Mouse (Mus musculus): ENCODE measurements around the gene Wnt4. TPM values are rescaled to one million over a fixed set of nuclear protein-coding genes. Genes with fewer than 3 reads are reported as not detected.
A peak's percentile ranks its signal among the peaks of the same experiment; 100 is the strongest.

Gene Wnt4
- polyA plus RNA-seq (2012; rRNA removed) = 25.1 and 28.3 TPM in 2 replicates

DNA sequence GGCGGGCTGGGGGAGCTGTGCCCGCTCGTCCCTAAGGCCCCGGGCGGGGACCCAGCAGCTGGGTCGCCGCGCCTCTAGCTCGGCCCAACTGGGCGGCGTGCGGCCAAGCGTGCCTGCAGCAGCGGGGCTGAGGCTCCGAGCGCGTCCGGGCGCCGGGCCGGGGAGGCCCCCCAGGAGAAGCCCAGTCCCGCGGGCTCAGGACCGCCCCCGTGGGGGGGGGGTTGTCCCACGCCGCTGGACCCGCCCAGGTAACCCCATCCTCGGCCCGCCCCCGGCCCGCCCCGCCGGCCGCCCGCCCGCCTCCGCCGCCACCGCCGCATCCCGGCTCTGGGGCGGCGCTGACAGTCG lies at the start of gene Wnt4:
TSS of gene Wnt4 (plus strand) at position 324 of the 348 bp plus-strand sequence.
- peak; percentile 66 for DNase-seq (ENCODE audit: low spot score)

DNA sequence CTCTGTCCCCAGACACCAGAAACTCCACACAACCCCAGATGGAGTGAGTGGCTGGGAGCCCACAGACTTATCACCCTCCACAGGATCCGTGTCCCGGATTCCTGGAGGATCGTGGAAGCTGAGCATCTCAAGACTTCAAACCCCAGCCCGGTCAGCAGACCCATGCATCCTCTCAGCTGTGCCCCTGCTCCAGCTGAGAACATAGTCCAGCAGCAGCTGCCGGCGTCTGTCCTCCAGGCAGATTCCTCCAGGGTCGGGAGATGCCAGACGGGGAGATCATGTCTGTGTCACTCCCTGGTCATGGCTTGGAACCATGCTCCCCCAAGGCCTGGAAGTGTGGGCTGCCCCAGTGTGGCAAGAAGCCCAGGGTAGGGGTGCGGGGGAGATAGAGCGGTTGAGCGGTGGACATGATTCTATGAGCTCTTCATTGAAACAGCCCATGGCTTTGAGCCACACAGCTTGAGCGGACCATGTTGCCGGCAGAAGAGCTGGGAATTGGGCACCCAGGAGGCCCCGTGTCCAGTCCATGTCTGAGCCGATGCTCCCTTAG lies 48.6 kb upstream of the Wnt4 start:
- DNase-seq (ENCODE audit: low spot score) = no peak

DNA sequence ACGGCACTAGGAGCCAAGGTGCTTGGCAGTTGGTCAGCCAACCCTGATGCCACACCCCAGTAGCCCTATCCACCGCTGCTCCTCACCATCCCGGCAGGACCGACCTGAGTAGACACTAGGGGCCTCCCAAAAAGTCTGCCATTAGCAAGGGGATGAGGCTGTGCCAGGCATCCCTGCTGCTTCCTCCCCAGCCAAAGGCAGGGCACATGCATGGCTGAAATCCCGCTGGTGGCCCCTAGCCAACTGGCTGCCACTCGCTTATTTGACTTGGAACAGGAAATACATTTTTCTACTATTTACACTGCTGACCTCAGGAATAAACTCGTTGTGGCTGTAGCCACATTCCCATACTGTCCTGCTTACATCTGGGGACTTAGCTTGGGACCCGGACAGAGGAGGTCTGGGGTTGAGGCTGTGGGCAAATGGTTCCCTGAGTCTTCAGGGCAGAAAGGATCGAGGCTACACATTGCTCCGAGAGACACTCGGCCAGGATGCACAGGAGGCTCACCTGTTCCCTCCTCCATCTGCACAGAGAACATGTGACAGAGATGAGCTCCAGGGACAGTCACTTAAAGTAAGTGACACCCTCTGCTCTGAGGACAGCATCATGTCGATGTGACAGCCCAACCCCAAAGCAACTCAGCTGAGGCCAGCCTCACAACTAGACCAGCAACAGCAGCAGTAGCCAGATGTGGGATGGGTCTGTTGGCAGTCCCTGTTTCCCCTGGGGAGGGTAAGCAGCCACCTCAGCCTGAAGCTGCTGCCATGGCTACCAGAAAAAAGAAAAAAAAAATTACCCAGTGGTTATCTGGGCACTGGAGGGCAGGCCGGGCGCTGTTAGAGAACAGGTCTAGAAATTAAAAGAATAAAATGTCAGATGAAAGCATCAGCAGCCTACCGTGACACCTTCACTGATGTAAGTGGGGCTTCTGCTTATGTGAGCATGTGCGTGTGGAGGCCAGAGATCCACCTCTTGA lies 45.5 kb upstream of the Wnt4 start:
- DNase-seq (ENCODE audit: low spot score) = peak; percentile 51

DNA sequence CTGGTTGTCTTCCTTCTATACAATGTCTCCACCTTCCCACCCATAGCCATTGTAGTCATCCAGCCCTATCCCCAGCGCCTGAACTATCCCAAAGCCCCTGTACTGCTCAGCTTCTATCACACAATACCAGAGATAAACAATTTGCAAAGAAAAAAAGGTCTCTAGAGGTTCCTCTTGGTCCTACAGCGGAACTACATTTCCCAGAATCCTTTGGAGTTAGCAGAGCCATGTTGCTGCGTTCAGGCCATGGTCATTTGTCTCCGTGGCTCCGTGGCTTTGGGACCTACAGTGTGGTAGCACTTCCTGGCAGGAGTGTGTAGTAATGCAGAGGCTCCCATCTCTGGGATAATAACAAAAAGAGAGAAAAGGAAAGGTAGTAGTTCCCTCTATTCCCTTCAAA lies 43.7 kb upstream of the Wnt4 start:
- DNase-seq (ENCODE audit: low spot score) = no peak

DNA sequence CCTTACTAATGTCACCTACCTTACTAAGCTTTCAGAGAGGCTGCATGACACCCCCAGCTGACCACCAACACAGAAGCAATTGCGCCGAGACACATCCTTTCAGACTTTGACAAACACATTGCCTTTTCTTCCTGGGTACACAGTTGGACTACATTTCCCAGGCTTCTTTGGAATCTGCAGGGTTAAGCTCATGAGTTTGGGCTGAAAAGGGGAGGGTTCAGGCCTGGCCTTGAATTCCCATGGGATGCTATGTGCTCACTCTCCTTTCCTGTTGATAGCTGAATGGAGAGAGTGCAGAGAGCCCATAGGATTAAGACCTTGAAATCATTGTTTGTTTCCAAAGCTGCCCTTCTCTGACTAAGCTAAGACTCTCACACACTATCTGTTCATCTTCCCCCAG lies 42.8 kb upstream of the Wnt4 start:
- no peak for DNase-seq (ENCODE audit: low spot score)

DNA sequence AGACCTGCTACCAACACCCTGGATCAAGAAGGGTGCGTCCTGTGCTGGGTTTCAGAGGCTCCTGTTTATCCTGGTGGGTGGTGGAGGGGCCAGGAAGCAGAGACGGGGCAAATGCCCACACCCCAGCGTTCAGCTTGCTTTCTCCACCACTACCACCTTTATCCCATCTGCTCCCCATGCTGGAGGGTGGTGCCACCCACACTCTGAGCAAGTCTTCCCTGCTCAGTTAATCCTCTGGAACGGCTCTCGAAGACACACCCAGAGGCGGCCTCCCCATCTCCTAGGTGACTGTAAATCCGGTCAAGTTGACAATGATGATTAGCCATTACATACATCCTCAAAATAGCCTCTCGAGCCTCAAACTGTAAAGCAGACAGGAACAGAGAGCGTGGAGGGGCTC lies 41.9 kb upstream of the Wnt4 start:
- DNase-seq (ENCODE audit: low spot score) = no peak

DNA sequence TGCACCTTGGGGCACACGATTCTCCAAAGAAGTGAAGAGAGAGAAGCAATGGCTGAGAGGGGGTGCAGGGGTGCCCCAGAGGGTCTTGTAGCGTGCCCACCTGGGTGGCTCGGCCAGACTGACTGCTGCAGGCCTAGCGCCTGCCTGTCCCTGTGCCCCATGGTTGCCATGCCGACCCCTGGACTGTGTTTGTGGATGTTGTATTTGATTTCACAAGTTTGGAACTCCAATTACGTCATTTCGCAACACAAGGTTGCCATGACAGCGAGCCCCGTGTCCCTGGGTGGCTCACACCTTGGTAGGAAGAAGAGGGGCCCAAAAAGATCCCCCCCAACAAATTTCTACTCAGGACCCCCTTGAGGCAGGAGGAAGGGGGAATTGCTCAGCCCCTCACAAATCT lies 32.4 kb upstream of the Wnt4 start:
- no peak for DNase-seq (ENCODE audit: low spot score)

DNA sequence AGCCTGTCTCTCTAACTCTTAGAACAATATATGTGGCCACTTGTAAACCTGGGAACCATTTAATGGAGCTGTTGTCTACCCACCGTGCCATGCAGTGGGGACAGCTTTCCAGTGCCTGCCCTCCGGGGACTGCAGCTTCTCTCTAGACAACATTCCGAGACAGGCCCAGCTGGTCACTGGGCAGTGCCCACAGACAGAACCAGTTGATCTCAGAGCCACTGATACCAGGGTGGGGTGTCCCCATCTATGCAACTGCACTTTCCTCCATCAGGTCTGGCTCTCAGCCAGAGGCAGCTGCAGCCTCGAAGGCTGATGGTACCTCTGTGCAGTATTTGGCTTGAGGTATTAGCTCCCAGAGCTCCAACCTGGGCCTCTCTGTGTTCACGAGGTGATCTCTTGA lies 27.0 kb upstream of the Wnt4 start:
- DNase-seq (ENCODE audit: low spot score) = no peak

DNA sequence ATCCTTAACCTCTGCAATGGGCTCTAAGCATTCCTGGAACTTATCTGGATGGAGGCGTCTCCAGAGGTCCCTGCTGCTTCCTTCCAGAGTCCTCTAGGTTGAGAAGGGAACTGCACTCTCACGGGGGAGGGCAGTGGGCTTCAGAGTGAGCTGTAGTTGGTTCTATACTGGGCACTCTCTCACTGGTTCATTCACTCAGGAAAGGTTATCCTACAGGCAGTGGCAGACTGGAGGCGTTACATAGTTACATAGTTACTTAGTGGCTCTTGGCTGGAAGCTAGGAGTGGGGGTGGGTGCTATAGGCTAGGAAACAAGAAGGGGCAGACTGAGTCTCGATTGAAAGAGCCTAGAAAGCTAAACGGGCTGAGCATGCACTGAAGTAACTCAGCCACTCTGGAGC lies 26.4 kb upstream of the Wnt4 start:
- no peak for DNase-seq (ENCODE audit: low spot score)

DNA sequence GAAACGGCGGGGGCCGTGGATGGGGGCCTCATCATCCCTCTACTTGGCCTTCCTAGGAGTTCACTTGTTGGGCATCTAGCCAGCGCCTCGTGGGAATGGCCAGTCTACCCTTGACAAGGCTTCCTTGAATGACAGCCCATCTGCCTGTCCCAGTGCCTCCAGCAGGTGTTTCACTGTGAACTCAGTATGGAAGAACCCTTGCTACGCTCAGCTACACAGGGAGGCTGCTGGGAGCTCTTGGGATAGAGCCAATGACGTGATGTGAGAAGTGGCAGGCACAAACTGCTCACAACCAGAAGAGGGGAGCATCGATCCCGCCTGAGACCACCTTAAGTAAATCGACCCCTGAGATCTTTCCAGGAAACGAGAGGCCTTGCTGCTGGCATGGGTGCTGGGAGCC lies 23.7 kb upstream of the Wnt4 start:
- no peak for DNase-seq (ENCODE audit: low spot score)

DNA sequence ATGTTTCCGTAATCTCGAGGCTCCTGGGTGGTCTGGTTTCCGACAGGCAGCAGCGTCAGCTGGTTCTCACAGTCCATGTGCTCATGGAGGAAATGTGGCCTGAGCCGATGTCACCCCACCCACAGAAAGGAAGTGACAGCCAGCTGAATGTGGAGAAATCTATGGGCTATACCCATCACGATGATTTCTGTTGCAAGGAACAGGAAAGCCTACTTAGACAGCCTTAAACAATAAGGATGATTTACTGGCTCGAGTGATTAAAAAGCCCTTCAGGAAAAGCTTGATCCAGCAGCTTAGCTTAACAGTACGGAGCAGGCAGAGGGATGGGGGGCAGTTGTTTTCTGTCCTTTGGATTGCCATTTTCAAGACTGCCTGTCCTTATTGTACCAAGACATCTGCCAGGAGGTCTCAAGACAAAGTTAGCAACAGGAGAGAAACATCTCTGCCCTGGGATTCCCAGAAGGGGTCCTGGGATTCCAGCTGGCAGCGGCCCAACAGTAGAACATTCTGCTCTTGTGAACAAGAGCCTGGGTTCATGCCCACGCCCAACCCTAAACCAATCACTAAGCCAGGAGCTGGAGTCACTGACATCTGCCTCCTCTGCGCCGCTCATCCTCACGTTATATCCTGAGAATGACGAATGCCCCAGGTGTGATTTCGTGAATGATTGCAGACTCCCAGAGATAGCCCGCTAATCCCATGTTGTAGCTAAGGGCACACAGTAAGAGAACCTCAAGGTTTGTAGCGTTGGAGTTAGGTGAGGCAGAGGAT lies 22.9 kb upstream of the Wnt4 start:
- no peak for DNase-seq (ENCODE audit: low spot score)

DNA sequence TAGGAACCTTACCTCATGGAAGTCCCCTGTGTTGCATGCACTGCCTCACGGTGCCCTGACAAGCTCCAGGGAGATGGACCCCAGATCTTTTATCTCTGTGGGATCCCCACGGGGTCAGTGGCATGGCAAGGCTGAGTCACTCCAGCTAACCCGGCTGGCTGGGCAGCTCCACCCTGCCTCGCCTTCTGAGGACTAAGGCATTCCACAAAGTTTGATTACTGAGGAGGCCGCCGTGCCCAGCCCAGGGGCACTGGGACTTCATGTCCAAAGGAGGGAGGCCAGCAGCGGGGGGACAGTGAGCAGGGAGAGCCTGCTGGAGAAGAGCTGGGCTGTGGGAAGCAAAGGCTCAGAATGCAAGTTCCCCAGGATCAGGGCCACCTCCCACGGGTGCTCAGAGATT lies 21.7 kb upstream of the Wnt4 start:
- peak; percentile 40 for DNase-seq (ENCODE audit: low spot score)

DNA sequence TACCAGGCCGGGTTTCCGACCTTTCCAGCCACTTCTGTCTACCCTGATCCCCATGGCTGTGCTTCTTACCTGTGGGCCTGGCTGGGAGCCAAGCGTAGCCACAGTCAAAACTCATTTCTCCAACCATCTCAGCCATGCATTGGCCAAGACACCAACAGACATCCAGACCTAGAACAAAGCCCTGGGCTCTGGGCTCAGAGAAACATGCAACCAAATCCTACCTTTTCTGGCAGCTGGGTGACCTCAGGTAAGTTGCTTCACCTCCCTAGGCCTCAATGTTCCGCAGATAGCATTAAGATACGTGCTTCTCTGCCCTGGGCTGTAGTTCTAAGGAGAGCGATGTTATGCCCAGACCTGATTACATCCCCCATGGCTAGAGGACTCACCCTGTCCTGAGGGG lies 15.5 kb upstream of the Wnt4 start:
- DNase-seq (ENCODE audit: low spot score) = no peak

DNA sequence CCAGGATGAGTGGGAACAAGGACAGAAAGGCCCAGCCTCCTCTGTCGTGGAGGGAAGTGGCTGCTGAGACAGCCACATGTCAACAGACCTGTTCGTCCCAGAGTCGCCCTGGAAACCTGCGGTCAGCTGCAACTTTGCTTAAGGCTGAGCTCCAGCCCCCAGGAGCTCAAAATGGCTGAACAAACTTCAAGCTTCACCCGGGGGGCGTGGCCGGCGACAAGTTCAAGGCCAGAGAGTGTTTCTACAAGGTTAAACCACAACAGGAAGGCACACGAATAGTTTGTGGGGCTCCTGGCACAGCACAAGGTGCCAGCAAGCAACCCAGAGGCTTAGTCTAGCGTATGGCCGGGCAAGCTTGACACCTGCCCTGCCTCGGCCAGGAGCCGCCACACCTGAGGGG lies 13.2 kb upstream of the Wnt4 start:
- DNase-seq (ENCODE audit: low spot score) = no peak

DNA sequence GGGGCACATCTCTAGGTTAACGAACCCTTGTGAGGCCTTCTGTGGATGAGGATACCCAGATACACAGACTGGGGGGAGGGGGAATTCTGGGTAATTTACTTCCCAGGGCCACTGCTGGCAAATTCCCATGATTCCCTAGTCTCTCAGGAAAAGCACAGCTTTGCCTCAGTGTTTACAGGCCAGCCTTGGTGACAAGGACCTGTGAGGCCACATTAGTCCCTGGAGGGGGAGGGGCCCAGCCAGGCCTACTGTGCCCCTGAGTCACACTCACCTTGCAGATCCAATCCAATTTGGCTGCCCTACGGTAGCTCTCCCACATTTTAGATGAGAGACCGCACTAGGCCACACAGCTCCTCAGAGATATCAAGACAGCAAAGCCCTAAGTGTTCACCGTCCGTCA lies 12.2 kb upstream of the Wnt4 start:
- no peak for DNase-seq (ENCODE audit: low spot score)

DNA sequence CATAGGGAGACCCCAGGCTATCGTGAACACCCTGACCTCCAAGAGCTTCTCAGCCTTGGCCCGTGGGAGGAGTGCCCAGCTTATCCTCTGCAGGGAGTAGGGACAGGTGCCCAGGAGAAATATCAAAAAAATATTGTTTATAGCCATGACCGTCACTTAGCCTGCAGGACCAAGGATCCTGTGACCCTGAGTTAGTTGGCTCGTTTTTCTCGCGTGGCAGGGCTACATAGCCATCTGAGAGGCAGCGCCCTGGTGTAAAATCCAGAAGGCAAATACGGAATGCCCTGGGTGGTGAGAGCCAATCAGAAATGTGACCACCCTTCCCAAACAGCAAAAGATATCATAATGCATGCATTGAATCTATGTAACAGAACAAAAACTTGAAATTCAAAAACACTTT lies 8.7 kb upstream of the Wnt4 start:
- no peak for DNase-seq (ENCODE audit: low spot score)

DNA sequence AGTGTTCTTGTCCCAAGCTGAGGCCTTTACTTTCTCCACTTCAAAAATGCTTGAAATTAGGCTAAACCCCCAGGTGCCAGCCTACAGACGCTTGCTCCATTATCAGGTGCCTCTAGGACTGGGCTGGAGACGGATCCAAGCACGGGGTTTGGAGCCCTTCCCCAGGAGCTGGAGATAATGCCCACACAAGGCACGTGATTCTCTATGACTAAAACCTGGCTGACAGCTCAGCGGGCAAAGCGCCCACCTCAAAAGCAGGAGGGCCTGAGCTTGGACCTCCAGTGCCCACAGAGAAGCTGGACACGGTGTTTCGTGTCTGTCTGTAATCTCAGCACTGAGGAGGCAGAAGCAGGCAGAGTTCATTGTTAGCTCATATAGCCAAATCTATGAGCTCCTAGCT lies 5.4 kb upstream of the Wnt4 start:
- DNase-seq (ENCODE audit: low spot score) = no peak

DNA sequence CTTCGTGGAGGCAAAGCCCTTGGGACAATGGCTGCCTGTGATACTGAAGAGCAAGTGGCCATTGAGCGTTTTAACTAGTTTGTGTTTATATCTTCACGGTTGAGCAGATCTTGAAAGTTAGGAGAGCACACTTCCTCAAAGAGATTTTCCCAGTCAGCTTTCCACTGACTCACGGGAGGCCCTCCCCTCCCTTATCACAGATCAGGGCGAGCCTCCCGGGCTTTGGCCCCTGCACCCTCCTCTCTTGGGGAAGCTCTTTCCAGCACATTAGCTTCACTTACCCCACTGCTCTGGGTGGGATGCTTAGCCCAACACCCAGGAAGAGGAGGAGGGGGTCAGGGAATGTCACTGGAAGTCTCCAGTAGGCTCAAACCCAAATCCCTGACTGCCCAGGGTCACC lies 3.0 kb upstream of the Wnt4 start:
- no peak for DNase-seq (ENCODE audit: low spot score)

DNA sequence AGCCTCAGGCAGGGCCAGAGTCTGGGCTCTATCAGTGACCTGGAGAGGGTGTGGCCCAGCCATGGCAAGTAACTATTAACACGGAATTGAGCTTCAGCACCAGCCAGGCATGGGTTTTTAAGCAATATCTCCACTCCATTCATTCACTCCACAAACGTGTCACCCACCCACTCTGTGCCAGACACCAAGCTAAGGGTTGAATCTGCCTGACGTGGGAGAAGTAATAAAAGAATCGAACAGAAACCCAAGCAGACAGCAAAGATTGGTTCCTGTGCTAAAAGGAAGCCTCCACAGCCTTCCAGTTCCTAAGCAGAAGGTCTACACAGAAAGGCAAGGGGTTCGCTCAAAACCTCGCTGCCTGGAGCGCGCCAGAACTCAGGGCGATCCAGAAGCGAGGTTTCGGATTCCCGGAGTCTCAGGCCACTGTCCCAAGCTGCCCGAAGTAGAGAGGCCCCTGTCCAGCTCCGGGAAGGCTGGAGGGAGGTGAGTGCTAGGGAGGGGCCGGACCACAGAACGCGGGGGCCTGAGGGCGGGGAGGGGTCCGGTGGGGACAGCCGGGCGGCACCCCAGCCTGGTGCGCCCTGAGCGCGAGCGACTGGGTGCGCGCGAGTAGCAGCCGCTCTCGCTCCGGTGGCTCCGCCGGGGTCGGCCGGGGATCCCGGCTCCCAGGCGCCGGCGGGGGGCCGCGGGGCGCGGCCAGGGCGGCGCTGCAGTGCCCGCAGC lies 685 bp upstream of the Wnt4 start:
- DNase-seq (ENCODE audit: low spot score) = no peak

DNA sequence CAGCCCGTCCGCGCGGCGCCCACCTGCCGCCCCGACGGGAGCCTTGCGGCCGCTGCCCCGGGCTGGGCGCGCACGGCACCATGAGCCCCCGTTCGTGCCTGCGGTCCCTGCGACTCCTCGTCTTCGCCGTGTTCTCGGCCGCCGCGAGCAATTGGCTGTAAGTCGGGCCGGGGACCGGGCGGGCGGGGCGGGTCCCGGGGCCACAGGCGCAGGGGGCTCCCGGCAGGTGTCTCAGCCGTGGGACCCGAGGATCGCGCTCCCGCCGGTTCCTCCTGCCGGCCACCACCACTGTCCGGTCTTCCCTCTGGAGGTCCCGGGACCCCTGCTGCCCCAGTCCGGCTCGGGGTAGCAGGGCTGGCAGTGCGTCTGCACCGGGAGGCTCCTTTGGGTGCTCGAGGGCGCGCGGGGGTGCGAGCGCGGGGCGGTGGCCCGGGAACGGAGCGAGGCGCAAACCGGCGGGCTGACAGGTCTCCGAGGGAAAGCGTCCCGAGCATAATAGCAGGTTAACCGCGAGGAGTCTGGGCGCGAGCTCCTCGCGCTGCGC lies 383 bp downstream of the Wnt4 start:
- no peak for DNase-seq (ENCODE audit: low spot score)

DNA sequence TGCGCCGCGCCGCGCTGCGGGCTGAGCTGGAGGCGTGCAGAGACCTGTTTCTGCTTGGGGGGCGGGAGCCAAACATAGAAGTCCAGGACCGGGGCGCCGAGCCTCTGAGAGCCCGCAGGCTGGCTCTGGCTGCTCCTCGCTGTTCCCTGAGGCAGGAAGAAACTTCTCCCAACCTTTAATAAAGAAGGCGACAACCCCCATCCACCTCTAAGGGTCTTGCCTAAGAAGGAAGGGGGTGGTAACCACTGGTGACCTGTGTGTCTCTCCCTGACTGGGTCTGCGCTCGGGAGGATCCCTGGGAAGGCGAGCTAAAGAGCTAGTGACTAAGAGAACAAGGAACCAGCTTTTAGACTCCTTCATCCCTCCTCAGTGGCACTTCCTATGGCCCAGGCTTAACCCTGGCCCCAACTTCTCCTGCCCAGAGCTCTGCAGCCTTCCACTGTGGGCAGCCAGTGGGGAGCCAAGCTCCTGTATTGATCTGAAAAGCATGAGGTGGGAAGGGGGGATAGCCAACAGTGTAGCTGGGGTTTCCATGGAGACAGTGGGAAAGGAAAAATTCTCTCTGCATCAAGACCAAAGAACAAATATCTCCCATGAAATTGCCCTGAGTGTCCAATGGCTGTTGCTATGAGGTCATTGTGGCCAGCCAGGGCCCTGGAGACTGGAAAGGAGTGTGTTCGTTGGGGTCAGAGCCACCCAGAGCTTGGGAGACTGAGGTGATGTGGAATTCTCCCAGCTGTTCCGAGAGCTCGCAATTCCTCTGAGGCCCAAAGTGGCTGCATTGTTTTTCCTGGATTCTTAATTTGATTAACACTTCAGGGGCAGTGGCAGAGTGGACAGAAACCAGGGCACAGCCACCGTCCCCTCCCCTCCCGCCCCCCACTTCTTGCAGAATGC lies 1.1 kb downstream of the Wnt4 start:
- DNase-seq (ENCODE audit: low spot score) = no peak

Data from urinary bladder, adult 2 months (tissue).